Mouse (Mus musculus) CH12F3 (cell line): Measurements from ENCODE around the gene Rnf11.

Source experiments
- in situ Hi-C: fragments of 300-500 bp; cut with MboI; formaldehyde crosslinking; loops from 2 replicates; pipeline ENCODE4 v1.14.3; 2020; ENCODE audit warnings: low sequenced_read_pairs

Gene Rnf11

DNA sequence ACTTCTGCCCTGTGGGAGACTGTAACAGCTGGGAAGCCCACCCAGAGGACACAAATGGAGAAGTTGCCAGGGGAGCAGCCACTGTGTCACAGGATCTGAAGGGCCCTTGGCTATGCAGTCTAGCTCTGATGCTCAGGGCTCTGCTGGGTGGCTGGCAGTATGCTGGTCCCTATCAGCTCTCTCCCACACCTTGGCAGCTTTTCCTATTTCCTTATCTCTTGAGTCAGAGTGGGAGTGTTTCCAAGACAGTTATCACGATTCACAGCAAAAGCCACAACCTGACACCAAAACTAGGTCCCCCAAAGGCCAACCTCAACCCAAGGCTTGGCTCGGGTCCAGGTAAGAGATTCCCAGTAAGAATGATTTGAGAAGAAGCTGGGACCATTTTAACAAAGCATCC is 39.1 kb downstream of the Rnf11 start:
- in situ Hi-C loops = no loop called here

DNA sequence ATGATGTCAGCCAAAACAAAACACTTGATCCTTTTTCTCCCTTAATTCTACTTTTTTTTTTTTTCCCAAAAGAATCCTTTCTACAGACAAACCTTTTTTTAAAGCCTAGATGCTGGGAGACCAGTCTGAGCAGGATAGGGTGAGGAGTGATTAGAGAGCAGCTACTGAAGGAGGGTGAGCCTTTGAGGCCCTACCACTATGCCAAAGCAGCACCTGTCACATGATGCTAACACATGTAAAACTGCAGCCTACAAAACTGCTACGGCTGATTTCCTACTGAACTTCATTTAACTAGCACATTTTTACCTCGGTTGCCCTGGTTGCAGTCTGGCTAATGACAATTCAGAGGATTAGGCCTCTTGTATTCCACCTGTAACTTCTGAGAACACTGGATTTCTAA is 39.6 kb downstream of the Rnf11 start:
- in situ Hi-C loops = no loop called here

- in situ Hi-C loops = no loop called here
Observed at GRCm38 (mm10) chr4:109444471-109444870, 40.1 kb downstream of the Rnf11 start.

GRCm38 (mm10) chr4:109442649-109443048 is 41.9 kb downstream of the Rnf11 start:
- in situ Hi-C loops = no loop called here

- in situ Hi-C loops = no loop called here
Observed at GRCm38 (mm10) chr4:109442126-109442525, 42.4 kb downstream of the Rnf11 start.

DNA sequence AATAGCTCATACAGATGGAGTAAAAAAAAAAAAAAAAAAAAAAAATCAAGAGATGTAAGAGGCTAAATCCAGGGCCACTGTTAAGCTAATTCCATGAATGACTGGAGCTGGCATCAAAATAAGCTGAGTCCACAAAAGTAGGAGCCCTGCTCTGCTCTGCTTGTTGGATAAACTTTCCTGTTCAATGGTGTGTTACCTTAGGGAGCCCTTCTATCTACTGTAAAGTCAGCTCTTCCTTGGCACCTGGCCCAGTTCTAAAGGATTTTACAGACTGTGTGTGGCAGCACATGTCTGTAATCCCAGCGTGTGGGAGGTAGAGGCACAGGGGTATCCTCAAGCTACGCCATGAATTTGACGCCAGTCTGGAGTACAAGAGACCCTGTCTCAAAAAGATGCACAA is 43.5 kb downstream of the Rnf11 start:
- in situ Hi-C loops = no loop called here

DNA sequence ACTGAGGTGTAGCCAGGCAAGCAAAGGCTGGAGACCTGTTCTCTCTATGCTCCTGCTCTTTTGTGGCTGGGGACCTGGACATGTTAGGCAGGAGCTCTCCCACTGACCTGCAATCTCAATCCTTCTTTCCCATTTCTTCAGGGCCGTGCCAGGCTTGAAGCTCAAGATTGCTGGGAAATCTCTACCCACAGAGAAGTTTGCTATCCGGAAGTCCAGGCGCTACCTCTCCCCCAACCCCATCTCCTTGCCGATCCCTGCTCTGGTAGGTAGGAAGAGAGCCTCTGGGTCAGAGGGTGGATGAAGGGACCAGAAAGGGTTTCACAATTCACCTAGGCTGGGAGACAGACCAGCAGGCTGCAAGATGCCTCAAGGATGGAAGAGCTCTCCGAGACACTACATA is 44.1 kb downstream of the Rnf11 start:
- in situ Hi-C loops = no loop called here

- in situ Hi-C loops = no loop called here
Observed at GRCm38 (mm10) chr4:109439825-109440248, 44.7 kb downstream of the Rnf11 start.

DNA sequence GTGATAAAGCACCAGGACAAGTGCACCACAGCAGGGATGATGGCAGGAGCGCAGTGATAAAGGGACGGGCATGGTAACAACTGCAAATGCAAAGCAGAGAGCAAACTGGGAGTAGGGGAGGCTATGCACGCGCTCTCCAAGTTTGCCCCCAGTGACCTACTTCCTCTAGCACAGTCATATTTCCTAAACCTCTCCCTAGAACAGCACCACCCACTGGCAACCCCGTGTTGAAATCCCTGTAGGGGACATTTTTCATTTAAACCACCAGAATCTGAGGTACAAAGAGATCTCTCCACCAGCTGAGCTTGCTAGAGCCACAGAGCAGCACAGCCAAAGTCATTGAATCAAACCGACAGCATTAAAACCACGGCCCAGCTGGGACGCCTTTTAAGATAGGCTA is 45.4 kb downstream of the Rnf11 start:
- in situ Hi-C loops = no loop called here

DNA sequence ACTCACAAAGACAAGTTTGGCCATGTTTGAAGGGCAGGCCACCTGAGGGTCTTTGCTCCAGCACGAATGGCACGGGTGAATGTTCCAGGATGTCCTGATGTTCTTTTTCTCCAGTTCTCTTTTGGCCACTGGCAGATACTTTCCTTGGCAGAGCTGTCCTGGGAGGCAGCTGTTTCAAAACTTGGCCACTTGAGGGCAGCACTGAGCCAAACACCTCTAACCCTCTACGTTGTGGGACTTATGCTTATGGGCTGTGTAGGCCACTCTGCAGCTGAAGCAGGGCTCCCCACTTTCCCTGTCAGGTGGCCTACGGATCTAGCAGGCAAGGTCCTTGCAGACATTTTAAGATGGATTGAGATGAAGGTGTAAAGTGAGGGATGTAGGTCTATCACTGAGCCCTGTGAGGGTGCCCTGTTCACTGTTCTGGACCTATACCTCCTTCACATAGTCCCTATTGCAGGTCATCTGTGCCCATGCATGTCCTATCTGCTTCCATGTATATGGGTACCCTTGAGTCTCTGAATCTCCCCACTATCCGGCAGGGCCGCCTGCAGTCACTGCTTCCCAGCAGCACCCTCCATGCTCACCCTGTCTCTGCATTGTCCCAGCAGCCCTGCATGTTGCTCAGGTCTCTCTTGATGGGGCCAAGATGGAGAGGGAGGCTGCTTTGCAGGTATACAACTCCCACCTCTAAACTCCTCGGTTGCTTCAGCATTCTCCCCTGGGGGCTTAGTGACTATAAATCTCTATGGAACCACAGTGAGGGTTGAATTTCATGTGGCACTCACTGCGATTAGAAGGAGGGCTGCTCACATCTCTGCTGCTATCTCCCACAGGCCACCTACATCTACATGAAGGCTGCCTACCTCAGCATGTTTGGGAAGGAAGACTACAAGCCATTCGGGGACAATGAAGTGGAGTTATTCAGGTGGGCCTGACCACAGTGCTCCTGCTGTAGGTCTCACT is 46.3 kb downstream of the Rnf11 start:
- in situ Hi-C loops = no loop called here

- in situ Hi-C loops = no loop called here
Observed at GRCm38 (mm10) chr4:109434256-109434655, 50.3 kb downstream of the Rnf11 start.

GRCm38 (mm10) chr4:109433641-109434040 is 50.9 kb downstream of the Rnf11 start:
- in situ Hi-C loops = no loop called here

DNA sequence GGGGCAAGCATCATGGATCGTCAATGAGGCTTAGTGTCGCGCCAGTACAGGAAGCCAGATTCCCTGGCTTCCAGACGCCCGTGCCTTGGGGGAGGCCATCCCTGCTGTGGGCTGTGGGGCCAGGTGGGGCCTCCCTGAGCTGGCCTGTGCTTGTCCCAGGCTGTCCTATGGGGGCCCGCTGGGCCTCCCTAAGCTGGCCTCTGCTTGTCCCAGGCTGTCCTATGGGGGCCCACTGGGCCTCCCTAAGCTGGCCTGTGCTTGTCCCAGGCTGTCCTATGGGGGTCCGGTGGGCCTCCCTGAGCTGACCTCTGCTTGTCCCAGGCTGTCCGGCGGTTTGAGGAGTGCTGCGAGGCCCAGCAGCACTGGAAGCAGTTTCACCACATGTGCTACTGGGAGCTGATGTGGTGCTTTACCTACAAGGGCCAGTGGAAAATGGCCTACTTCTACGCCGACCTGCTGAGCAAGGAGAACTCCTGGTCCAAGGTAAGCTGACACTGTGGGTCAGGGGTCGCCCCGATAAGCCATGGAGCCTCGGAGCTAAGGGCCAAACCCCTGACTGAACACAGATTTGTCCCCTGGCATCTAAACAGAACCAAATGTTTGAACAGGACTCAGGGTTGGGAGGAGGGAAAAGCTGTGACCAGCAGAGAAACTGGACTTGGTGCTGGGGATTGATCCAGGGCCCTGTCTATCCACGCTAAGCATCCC is 51.7 kb downstream of the Rnf11 start:
- in situ Hi-C loops = no loop called here

GRCm38 (mm10) chr4:109430854-109431253 is 53.7 kb downstream of the Rnf11 start:
- in situ Hi-C loops = no loop called here

- in situ Hi-C loops = no loop called here
Observed at GRCm38 (mm10) chr4:109430250-109430649, 54.3 kb downstream of the Rnf11 start.

- in situ Hi-C loops = no loop called here
Observed at GRCm38 (mm10) chr4:109427058-109427457, 57.5 kb downstream of the Rnf11 start.

DNA sequence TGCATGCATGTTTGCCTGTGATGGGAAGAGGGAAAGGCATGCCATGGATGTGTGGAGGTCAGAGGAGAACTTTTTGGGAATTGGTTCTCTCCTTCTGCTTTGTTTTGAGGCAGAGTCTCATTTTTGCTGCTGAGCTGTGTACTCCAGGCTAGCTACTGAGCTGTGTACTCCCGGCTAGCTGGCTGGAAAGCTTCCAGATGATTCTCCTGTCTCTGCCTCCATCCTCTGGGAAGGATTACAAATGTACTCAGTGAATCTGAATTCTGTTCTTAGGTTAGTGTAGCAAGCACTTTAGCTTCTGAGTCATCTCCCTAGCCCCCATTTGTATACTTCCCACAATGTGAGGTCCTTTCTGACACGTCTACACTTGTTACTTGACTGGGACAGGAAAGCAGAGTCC is 61.1 kb downstream of the Rnf11 start:
- in situ Hi-C loops = no loop called here

DNA sequence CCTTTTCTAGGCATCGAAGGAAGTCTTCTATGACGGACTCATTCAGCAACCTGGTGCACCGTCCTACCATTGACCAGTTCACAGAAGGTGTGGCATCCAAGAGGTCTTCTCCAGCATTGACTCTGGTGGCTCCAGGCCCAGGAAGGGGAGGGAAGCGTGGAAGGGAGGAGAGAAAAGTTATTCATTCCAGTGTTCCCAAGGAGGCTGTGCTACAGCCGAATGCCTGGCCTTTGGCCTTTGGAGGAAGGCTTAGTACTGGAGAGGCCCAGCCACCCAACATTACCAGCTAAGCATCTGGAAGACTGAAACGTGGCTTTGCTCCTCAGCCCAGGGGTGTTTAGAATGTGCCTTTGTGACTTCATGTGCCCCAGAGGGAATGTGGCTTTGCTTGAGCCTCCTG is 62.1 kb downstream of the Rnf11 start:
- in situ Hi-C loops = no loop called here

DNA sequence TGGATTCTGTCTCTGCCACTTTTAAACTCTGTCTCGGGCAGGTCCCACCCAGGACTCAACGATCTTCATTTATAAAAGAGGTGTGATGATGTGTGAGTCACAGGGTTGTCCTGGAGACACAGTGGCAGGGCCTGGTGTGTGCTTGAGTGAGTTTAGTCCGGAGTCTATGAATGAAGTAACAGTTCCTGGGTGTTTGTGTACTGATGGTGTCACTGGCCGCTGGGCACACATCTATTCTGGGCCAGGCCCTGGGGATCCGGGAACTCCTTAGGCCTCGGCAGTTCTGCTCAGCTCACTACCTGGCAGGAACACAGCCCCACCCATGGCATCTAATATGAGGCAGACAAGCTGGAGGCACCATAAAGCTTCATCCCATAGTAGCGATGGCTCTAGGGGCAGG is 62.9 kb downstream of the Rnf11 start:
- in situ Hi-C loops = no loop called here

- in situ Hi-C loops = no loop called here
Observed at GRCm38 (mm10) chr4:109420138-109420795, 64.3 kb downstream of the Rnf11 start.

DNA sequence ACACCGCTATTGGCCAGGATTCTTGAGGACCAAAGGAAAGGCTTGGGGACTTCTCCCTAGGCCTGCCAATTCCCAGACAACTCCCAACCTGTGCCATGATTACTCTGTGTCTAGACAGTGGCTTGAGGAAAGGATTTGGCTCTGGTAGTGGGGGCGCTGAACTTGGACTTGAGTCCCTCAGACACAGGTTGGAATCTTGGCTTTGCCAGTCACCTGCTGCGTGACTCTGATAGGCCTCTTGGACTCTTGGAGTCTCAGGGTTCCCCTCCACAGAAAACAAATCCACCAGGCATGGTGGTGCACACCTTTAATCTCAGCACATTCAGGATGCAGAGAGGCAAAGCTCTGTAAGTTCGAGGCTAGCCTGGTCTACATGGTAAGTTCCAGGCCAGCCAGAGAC is 65.0 kb downstream of the Rnf11 start:
- in situ Hi-C loops = no loop called here

DNA sequence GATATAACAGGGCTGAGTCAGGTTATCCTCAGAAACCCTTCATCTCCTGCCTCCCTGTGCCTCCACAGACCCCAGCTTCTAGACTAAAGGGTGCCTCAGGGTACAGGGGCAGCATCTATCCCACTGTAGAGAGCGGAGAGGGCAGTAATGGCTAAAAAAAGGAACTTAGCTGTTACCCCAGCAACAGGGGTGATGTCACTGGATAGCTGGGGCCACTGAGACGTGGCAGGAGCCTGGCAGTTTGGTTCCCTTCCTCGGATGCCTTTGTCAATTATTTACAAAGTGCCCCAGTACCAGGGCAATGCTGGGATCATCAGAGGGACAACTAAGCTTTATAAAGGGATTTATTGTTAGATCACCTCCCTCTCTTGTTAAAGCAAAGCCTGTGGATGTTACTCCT is 65.5 kb downstream of the Rnf11 start:
- in situ Hi-C loops = no loop called here
